Mouse (Mus musculus) liver, embryonic 14.5 days (tissue): ENCODE data around the gene Fcmr.

ENCODE experiments used
- CTCF ChIP-seq: IDR thresholded peaks from 2 replicates; pipeline ENCODE4 v1.5.1; 2016; ENCODE audit warnings: antibody characterized with exemption, low read depth, control low read depth
- EP300 ChIP-seq: IDR thresholded peaks from 2 replicates; pipeline ENCODE4 v1.6.1; 2016; ENCODE audit warnings: antibody characterized with exemption, low read depth

DNA sequence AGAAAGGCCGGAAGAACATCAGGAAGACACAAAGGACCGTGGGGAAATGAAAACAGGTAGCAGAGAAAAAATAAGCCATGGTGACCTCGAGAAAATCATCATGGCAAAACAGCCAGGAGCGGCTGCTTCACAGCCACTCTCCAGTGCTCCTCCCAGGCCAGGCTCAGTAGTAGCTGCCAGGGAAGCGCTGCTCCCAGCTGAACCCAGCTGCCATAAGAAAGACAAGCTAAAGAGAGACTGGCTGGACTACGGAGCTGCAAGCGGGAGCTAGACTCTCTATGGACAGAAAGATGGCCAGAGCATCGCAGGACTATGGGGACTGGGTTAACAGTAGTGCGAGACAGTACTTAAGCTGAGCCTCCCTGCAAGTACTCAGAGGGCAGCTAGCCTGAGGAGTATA lies 10.7 kb upstream of the Fcmr start:
- TF ChIP-seq CTCF, result no peak
- no peak for TF ChIP-seq EP300
